Mouse (Mus musculus): ENCODE results near the gene Trim15.
A peak's percentile ranks its signal among the peaks of the same experiment; 100 is the strongest.

- TF ChIP-seq CTCF (IDR thresholded peaks at IDR 0.05; ENCODE audit: low read depth, low read length) (0 out of 2 replicates have a peak, but pooled peaks have one; percentile 3), POLR2A (IDR thresholded peaks at IDR 0.05; ENCODE audit: extremely low read depth, insufficient read depth, low read length) (no peak)
These were observed 41.5 kb downstream of the Trim15 start for GRCm38 (mm10) chr17:36825525-36825924.
